Mouse (Mus musculus) hindbrain, embryonic 14.5 days (tissue): ENCODE measurements at regions not wholly inside any gene's neighbourhood (a gene's known extent, or its start where the extent isn't known, plus 50 kb on each side); places are given as distances from the start of the nearest gene placed in this dataset.

Experiments used
- ATAC-seq: fragments of 200-750 bp; cut with Nextera tagmentation; 2 replicates; pipeline ENCODE4 v1.8.0; 2017; ENCODE audit warnings: moderate number of reproducible peaks, mild to moderate bottlenecking, moderate TSS enrichment, moderate library complexity; ENCODE audit not compliant: low FRiP score
- DNase-seq: peaks from one replicate; pipeline ENCODE4 v3.0.0-alpha.2; 2015; ENCODE audit warnings: low spot score
- H3K27ac ChIP-seq: fragments of 300-500 bp; sonication (generic); 2 replicates; pipeline ENCODE4 v1.5.1; 2014; ENCODE audit warnings: mild to moderate bottlenecking, moderate library complexity
- H3K27me3 ChIP-seq: fragments of 300-500 bp; sonication (generic); 2 replicates; pipeline ENCODE4 v1.6.1; 2014; ENCODE audit warnings: mild to moderate bottlenecking, low read length, mixed read lengths; ENCODE audit not compliant: control insufficient read depth, insufficient read depth
- H3K36me3 ChIP-seq: fragments of 300-500 bp; sonication (generic); replicated peaks from 2 replicates; pipeline ENCODE4 v1.6.1; 2014; ENCODE audit not compliant: control insufficient read depth, insufficient read depth
- H3K4me1 ChIP-seq: fragments of 300-500 bp; sonication (generic); replicated peaks from 2 replicates; pipeline ENCODE4 v1.6.1; 2014; ENCODE audit warnings: antibody characterized with exemption, low read length, mixed read lengths; ENCODE audit not compliant: control insufficient read depth, insufficient read depth
- H3K4me2 ChIP-seq: fragments of 300-500 bp; sonication (generic); replicated peaks from 2 replicates; pipeline ENCODE4 v1.6.1; 2014; ENCODE audit warnings: mild to moderate bottlenecking, moderate library complexity
- H3K4me3 ChIP-seq: fragments of 300-500 bp; sonication (generic); replicated peaks from 2 replicates; pipeline ENCODE4 v1.5.1; 2014; ENCODE audit warnings: mild to moderate bottlenecking, low read length
- H3K9ac ChIP-seq: fragments of 300-500 bp; sonication (generic); 2 replicates; pipeline ENCODE4 v1.6.1; 2014
- H3K9me3 ChIP-seq: fragments of 300-500 bp; sonication (generic); 2 replicates; pipeline ENCODE4 v1.6.1; 2016; ENCODE audit warnings: low read length; ENCODE audit not compliant: control insufficient read depth
- WGBS: fragments of 180-500 bp; shearing (Covaris S2); extraction: QIAGEN DNeasy Blood & Tissue Kit; methylation state at CpG from one replicate; pipeline ENCODE4 v1.1.7; 2014; 5-methylcytosine and 5-hydroxymethylcytosine counted together

GRCm38 (mm10) chrX:58686119-58686518 is 223.0 kb upstream of the 4930550L24Rik start:
- ATAC-seq (no peak), DNase-seq (no peak)
- Histone ChIP-seq H3K4me2 (no peak overlapping the region), H3K27ac (no peak overlapping the region), H3K4me1 (no peaks in the 10 kb centered on the region), H3K4me3 (no peak overlapping the region), H3K9me3 (0 out of 2 replicates have a peak, but pooled peaks cover 2% of the 10 kb centered on the region), H3K36me3 (no peaks in the 10 kb centered on the region), H3K27me3 (no peaks in the 10 kb centered on the region), H3K9ac (no peak overlapping the region)
- WGBS: 70% methylated on average over 4 of the region's 4 CpGs

GRCm38 (mm10) chrX:58688964-58689363 is 220.2 kb upstream of the 4930550L24Rik start:
- H3K4me1 ChIP-seq: no peaks in the 10 kb centered on the region
- ATAC-seq: no peak

GRCm38 (mm10) chrX:58702152-58702741 is 206.9 kb upstream of the 4930550L24Rik start:
- H3K9ac ChIP-seq: no peak overlapping the region
- H3K4me3 ChIP-seq: no peak overlapping the region
- H3K27ac ChIP-seq: no peak overlapping the region
- ATAC-seq: peak; percentile 53; the same call in 1 of the 2 replicates
- no peaks in the 10 kb centered on the region for H3K9me3 ChIP-seq
- no peaks in the 10 kb centered on the region for H3K4me1 ChIP-seq
- no peaks in the 10 kb centered on the region for H3K27me3 ChIP-seq
- 71% methylated on average over 4 of the region's 4 CpGs for WGBS
- DNase-seq: no peak
- no peaks in the 10 kb centered on the region for H3K36me3 ChIP-seq
- no peak overlapping the region for H3K4me2 ChIP-seq

More at GRCm38 (mm10) chrX:58688964-58689363, 220.2 kb upstream of the 4930550L24Rik start:
- 47% methylated on average over 2 of the region's 2 CpGs for WGBS
- no peak overlapping the region for H3K4me2 ChIP-seq
- H3K36me3 ChIP-seq: no peaks in the 10 kb centered on the region
- 0 out of 2 replicates have a peak, but pooled peaks cover 6% of the 10 kb centered on the region for H3K9me3 ChIP-seq
- no peaks in the 10 kb centered on the region for H3K27me3 ChIP-seq
- H3K4me3 ChIP-seq: no peak overlapping the region
- H3K27ac ChIP-seq: no peak overlapping the region
- DNase-seq: no peak
- no peak overlapping the region for H3K9ac ChIP-seq
